Mouse (Mus musculus): ENCODE measurements around the gene Tspan4.

GRCm38 (mm10) chr7:141501820-141502555 lies 26.9 kb downstream of the Tspan4 start:
- TF ChIP-seq CTCF (IDR thresholded peaks at IDR 0.05; ENCODE audit: extremely low read depth, insufficient read depth, insufficient read length, insufficient replicate concordance) (no peak), POLR2A (IDR thresholded peaks at IDR 0.05; ENCODE audit: low read depth, low read length) (no peak)
